Mouse (Mus musculus) kidney, adult 2 months (tissue): ENCODE data around the gene Nln.

Experiments used
- CTCF ChIP-seq: fragments of 200-500 bp; conservative IDR thresholded peaks from 2 replicates; pipeline ENCODE4 v1.5.1; 2011; ENCODE audit warnings: low read depth, mild to moderate bottlenecking, control low read depth, low read length, moderate library complexity, mixed read lengths; ENCODE audit not compliant: insufficient read depth, insufficient read length
- POLR2A ChIP-seq: fragments of 200-500 bp; IDR thresholded peaks from one replicate; pipeline ENCODE4 v1.6.1; 2011; ENCODE audit warnings: low read depth, low read length, control low read depth

DNA sequence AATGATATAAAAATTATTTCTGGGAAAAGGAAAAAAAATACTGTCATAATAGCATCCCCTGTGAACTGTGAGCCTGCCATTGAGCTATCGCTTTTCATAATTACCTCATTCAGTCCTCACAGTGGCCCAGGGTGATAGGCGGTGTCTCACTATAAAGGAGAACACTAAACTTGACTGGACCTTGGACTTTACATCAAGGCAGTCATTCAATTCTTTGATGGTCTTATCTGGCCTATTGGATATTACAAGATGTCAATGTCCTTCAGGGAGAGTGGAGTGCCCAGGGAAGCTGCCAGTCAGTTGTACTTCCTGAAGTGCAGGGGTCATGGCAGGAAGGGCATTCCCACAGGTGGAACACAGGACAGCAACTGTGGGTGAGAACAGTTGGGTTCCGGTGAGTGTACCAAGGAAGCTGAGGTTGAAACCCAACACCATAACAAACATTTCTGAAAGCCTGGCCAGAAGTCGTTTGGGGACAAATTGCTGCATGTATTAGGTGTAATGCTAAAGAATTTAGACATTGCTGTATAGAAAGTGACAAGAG, 133.2 kb downstream of the Nln start:
- TF ChIP-seq POLR2A, result no peak
- no peak for TF ChIP-seq CTCF
